Mouse (Mus musculus): ENCODE results near the gene Ccdc33. TPM values are rescaled to one million over a fixed set of nuclear protein-coding genes. Genes with fewer than 3 reads are reported as not detected.

Ccdc33 gene
- polyA plus RNA-seq, 1 experiment from 2014 or later, result 0.27 TPM

GRCm38 (mm10) chr9:58035951-58036698 is 82.5 kb downstream of the Ccdc33 start:
- ATAC-seq (replicated peaks; ENCODE audit: low FRiP score, low TSS enrichment, low read depth) (no peak), DNase-seq (ENCODE audit: low spot score) (no peak)
- Histone ChIP-seq H3K27ac (ENCODE audit: low read depth) (no peak overlapping the region), H3K4me2 (ENCODE audit: low read length) (no peak overlapping the region), H3K4me1 (replicated peaks; ENCODE audit: control insufficient read depth, insufficient read depth, low read length) (no peaks in the 10 kb centered on the region), H3K9me3 (ENCODE audit: control insufficient read depth, low read length) (no peaks in the 10 kb centered on the region), H3K4me3 (ENCODE audit: low read depth, low read length) (no peak overlapping the region), H3K9ac (ENCODE audit: low read length) (no peak overlapping the region), H3K27me3 (replicated peaks; ENCODE audit: control insufficient read depth, insufficient read depth, low read length) (peaks cover 13% of the 10 kb centered on the region; the same call in 1 of the 2 replicates), H3K36me3 (ENCODE audit: control insufficient read depth, insufficient read depth, low read length) (no peaks in the 10 kb centered on the region)
- 57% methylated on average over 7 of the region's 7 CpGs for WGBS

- 75% methylated on average over 2 of the region's 2 CpGs for WGBS
- Histone ChIP-seq H3K27ac (ENCODE audit: low read depth) (no peak overlapping the region), H3K27me3 (replicated peaks; ENCODE audit: control insufficient read depth, insufficient read depth, low read length) (peaks cover 13% of the 10 kb centered on the region; the same call in 1 of the 2 replicates), H3K9me3 (ENCODE audit: control insufficient read depth, low read length) (no peaks in the 10 kb centered on the region), H3K9ac (ENCODE audit: low read length) (no peak overlapping the region), H3K36me3 (ENCODE audit: control insufficient read depth, insufficient read depth, low read length) (no peaks in the 10 kb centered on the region), H3K4me1 (replicated peaks; ENCODE audit: control insufficient read depth, insufficient read depth, low read length) (no peaks in the 10 kb centered on the region), H3K4me2 (ENCODE audit: low read length) (no peak overlapping the region), H3K4me3 (ENCODE audit: low read depth, low read length) (no peak overlapping the region)
- DNase-seq (ENCODE audit: low spot score) (no peak), ATAC-seq (replicated peaks; ENCODE audit: low FRiP score, low TSS enrichment, low read depth) (no peak)
Measured at GRCm38 (mm10) chr9:58035519-58035918, 83.1 kb downstream of the Ccdc33 start.

- Histone ChIP-seq H3K9me3 (ENCODE audit: control insufficient read depth, low read length) (no peaks in the 10 kb centered on the region), H3K4me3 (ENCODE audit: low read depth, low read length) (no peak overlapping the region), H3K4me1 (replicated peaks; ENCODE audit: control insufficient read depth, insufficient read depth, low read length) (no peaks in the 10 kb centered on the region), H3K27me3 (replicated peaks; ENCODE audit: control insufficient read depth, insufficient read depth, low read length) (0 out of 2 replicates have a peak, but pooled peaks cover 3% of the 10 kb centered on the region), H3K36me3 (ENCODE audit: control insufficient read depth, insufficient read depth, low read length) (no peaks in the 10 kb centered on the region), H3K9ac (ENCODE audit: low read length) (no peak overlapping the region), H3K4me2 (ENCODE audit: low read length) (no peak overlapping the region), H3K27ac (ENCODE audit: low read depth) (no peak overlapping the region)
- WGBS, result 75% methylated on average over 5 of the region's 5 CpGs
- DNase-seq (ENCODE audit: low spot score) (no peak), ATAC-seq (replicated peaks; ENCODE audit: low FRiP score, low TSS enrichment, low read depth) (no peak)
Measured at GRCm38 (mm10) chr9:58031895-58032294, 86.7 kb downstream of the Ccdc33 start.

- Histone ChIP-seq H3K36me3 (ENCODE audit: control insufficient read depth, insufficient read depth, low read length) (no peaks in the 10 kb centered on the region), H3K27me3 (replicated peaks; ENCODE audit: control insufficient read depth, insufficient read depth, low read length) (no peaks in the 10 kb centered on the region), H3K9me3 (ENCODE audit: control insufficient read depth, low read length) (no peaks in the 10 kb centered on the region), H3K9ac (ENCODE audit: low read length) (no peak overlapping the region), H3K27ac (ENCODE audit: low read depth) (no peak overlapping the region), H3K4me2 (ENCODE audit: low read length) (no peak overlapping the region), H3K4me3 (ENCODE audit: low read depth, low read length) (no peak overlapping the region), H3K4me1 (replicated peaks; ENCODE audit: control insufficient read depth, insufficient read depth, low read length) (no peaks in the 10 kb centered on the region)
- ATAC-seq (replicated peaks; ENCODE audit: low FRiP score, low TSS enrichment, low read depth) (no peak), DNase-seq (ENCODE audit: low spot score) (no peak)
- 85% methylated on average over 6 of the region's 6 CpGs for WGBS
Measured at GRCm38 (mm10) chr9:58029635-58030034, 89.0 kb downstream of the Ccdc33 start.

- WGBS, result 62% methylated on average over 5 of the region's 5 CpGs
- no peaks in the 10 kb centered on the region for H3K9me3 ChIP-seq (ENCODE audit: control insufficient read depth, low read length)
- DNase-seq (ENCODE audit: low spot score) (no peak), ATAC-seq (replicated peaks; ENCODE audit: low FRiP score, low TSS enrichment, low read depth) (no peak)
- H3K4me1 ChIP-seq (replicated peaks; ENCODE audit: control insufficient read depth, insufficient read depth, low read length), result no peaks in the 10 kb centered on the region
- H3K27me3 ChIP-seq (replicated peaks; ENCODE audit: control insufficient read depth, insufficient read depth, low read length), result no peaks in the 10 kb centered on the region
- no peaks in the 10 kb centered on the region for H3K36me3 ChIP-seq (ENCODE audit: control insufficient read depth, insufficient read depth, low read length)
- H3K9ac ChIP-seq (ENCODE audit: low read length), result no peak overlapping the region
- no peak overlapping the region for H3K4me2 ChIP-seq (ENCODE audit: low read length)
- H3K27ac ChIP-seq (ENCODE audit: low read depth), result no peak overlapping the region
- no peak overlapping the region for H3K4me3 ChIP-seq (ENCODE audit: low read depth, low read length)
Measured at GRCm38 (mm10) chr9:58028841-58029240, 89.8 kb downstream of the Ccdc33 start.

- Histone ChIP-seq H3K4me3 (ENCODE audit: low read depth, low read length) (no peak overlapping the region), H3K27me3 (replicated peaks; ENCODE audit: control insufficient read depth, insufficient read depth, low read length) (no peaks in the 10 kb centered on the region), H3K9me3 (ENCODE audit: control insufficient read depth, low read length) (no peaks in the 10 kb centered on the region), H3K9ac (ENCODE audit: low read length) (no peak overlapping the region), H3K27ac (ENCODE audit: low read depth) (no peak overlapping the region), H3K4me2 (ENCODE audit: low read length) (no peak overlapping the region), H3K4me1 (replicated peaks; ENCODE audit: control insufficient read depth, insufficient read depth, low read length) (no peaks in the 10 kb centered on the region), H3K36me3 (ENCODE audit: control insufficient read depth, insufficient read depth, low read length) (no peaks in the 10 kb centered on the region)
- no peak for ATAC-seq (replicated peaks; ENCODE audit: low FRiP score, low TSS enrichment, low read depth)
- DNase-seq (ENCODE audit: low spot score), result no peak
- 42% methylated on average over 2 of the region's 2 CpGs for WGBS
Measured at GRCm38 (mm10) chr9:58027426-58028180, 91.0 kb downstream of the Ccdc33 start.

- no peak overlapping the region for H3K27ac ChIP-seq (ENCODE audit: low read depth)
- no peak for ATAC-seq (replicated peaks; ENCODE audit: low FRiP score, low TSS enrichment, low read depth)
- H3K9ac ChIP-seq (ENCODE audit: low read length), result no peak overlapping the region
- no peak for DNase-seq (ENCODE audit: low spot score)
- no peaks in the 10 kb centered on the region for H3K9me3 ChIP-seq (ENCODE audit: control insufficient read depth, low read length)
- H3K27me3 ChIP-seq (replicated peaks; ENCODE audit: control insufficient read depth, insufficient read depth, low read length), result no peaks in the 10 kb centered on the region
- 87% methylated on average over 9 of the region's 9 CpGs for WGBS
- no peaks in the 10 kb centered on the region for H3K4me1 ChIP-seq (replicated peaks; ENCODE audit: control insufficient read depth, insufficient read depth, low read length)
- H3K4me3 ChIP-seq (ENCODE audit: low read depth, low read length), result no peak overlapping the region
- H3K4me2 ChIP-seq (ENCODE audit: low read length), result no peak overlapping the region
- H3K36me3 ChIP-seq (ENCODE audit: control insufficient read depth, insufficient read depth, low read length), result no peaks in the 10 kb centered on the region
Measured at GRCm38 (mm10) chr9:58025995-58026394, 92.6 kb downstream of the Ccdc33 start.

GRCm38 (mm10) chr9:58018385-58018784 is 100.2 kb downstream of the Ccdc33 start:
- no peak overlapping the region for H3K4me3 ChIP-seq (ENCODE audit: low read depth, low read length)
- H3K27me3 ChIP-seq (replicated peaks; ENCODE audit: control insufficient read depth, insufficient read depth, low read length), result no peaks in the 10 kb centered on the region
- WGBS, result 82% methylated on average over 5 of the region's 5 CpGs
- H3K9ac ChIP-seq (ENCODE audit: low read length), result no peak overlapping the region
- ATAC-seq (replicated peaks; ENCODE audit: low FRiP score, low TSS enrichment, low read depth) (no peak), DNase-seq (ENCODE audit: low spot score) (no peak)
- H3K4me2 ChIP-seq (ENCODE audit: low read length), result no peak overlapping the region
- no peak overlapping the region for H3K27ac ChIP-seq (ENCODE audit: low read depth)
- no peaks in the 10 kb centered on the region for H3K9me3 ChIP-seq (ENCODE audit: control insufficient read depth, low read length)
- no peaks in the 10 kb centered on the region for H3K4me1 ChIP-seq (replicated peaks; ENCODE audit: control insufficient read depth, insufficient read depth, low read length)
- no peaks in the 10 kb centered on the region for H3K36me3 ChIP-seq (ENCODE audit: control insufficient read depth, insufficient read depth, low read length)
